Mouse (Mus musculus) frontal cortex, postnatal 14 days (tissue): ENCODE data around the gene Thnsl1.

ENCODE experiments used
- DNase-seq, 2 experiments: peaks; one replicate each; pipeline ENCODE4 v3.0.0; 2022; ENCODE audit warnings: low spot score in 2 of 2

The Thnsl1 gene

GRCm38 (mm10) chr2:21204912-21205830 is at the start of gene Thnsl1, which contains the start of gene Enkur:
TSS of gene Thnsl1 (plus strand) at chr2:21205724.
TSS of gene Enkur (minus strand) at chr2:21205365.
- peak; percentile 96 to 97 for DNase-seq

DNA sequence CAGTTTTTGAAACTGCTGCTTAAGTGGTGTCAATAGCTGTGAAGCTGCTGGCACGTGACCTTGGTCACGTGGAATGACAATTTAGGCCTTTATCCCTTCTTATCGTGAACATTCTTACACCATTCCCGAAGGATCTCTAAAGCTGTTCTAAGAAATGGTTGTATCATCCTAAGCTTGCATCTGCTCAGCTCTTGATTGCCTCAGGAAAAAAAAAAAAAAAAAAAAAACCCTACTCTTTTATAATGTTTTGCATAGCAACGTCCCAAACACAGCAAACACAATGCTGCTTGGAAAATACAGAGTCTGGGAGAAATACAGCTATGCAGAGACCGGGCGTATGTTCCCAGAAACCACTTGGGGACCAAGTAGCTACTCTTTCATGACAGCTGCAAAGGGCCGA is 41.2 kb upstream of the Thnsl1 start:
- DNase-seq = no peak

DNA sequence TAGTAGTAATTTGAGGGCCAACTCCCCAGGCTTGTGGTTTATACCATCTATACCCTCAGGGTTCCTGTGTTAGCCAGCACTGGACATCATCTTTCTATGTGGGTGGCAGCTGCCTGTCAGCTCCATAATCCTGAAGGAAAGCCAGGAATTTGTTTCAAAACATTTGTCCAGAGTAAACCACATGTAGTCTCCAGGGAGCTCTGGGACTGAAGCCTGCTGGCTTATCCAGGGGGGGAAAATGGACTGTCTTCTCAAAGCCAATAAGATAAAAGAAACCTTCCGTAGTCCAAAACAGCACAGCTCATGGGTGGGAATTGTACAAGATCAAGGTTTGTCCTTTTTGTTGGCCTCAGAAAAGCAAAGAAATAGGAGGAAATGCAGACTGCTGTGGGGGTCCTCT is 37.6 kb upstream of the Thnsl1 start:
- DNase-seq = no peak

- DNase-seq = no peak
Observed at GRCm38 (mm10) chr2:21172797-21173196, 32.7 kb upstream of the Thnsl1 start.

DNA sequence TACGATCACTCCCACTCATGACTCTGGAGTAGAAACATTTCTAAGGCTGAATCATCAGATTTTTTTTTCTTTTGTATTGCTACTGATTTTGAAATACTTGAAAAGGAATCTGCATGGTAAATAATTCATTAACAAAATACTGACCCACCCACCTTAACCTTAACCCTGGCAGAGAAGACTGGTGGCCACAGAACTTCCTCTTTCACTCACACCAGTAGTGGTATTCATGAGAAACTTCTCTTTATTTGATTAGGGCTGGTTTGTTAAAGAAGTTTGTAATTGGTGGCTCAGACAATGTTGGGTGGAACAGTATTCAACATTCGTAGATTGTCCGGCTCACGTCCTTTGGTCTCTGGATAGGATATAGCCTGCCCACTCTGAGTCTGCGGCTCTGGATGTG is 26.4 kb upstream of the Thnsl1 start:
- DNase-seq = no peak

GRCm38 (mm10) chr2:21182811-21183210 is 22.7 kb upstream of the Thnsl1 start:
- DNase-seq = no peak

GRCm38 (mm10) chr2:21187576-21187975 is 17.9 kb upstream of the Thnsl1 start:
- peak in 1 of 2 experiments; percentile 53 for DNase-seq

GRCm38 (mm10) chr2:21188610-21189009 is 16.9 kb upstream of the Thnsl1 start:
- no peak for DNase-seq

- DNase-seq = no peak
Observed at GRCm38 (mm10) chr2:21191232-21191631, 14.3 kb upstream of the Thnsl1 start.

GRCm38 (mm10) chr2:21195233-21195632 is 10.3 kb upstream of the Thnsl1 start:
- DNase-seq = no peak

GRCm38 (mm10) chr2:21199051-21199450 is 6.5 kb upstream of the Thnsl1 start:
- DNase-seq = no peak

DNA sequence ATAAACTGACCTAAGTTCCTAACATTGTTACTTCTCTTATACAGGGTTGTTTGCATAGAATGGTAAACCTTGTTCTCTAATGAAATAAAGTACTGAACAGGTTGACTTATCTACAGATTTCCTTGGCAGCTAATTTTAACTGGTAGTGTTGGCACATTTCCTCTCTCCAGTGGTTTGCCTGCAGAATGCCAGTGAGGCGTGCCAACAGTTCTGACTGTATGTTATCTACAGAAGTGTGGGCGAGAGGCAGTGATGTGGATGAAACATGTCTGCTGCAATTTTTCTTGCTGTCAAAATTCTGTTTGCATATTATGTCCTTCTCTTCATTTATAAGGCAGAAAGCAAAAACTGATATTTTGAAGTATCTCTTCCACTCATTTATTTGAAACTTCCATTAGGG is 2.8 kb upstream of the Thnsl1 start:
- no peak for DNase-seq

DNA sequence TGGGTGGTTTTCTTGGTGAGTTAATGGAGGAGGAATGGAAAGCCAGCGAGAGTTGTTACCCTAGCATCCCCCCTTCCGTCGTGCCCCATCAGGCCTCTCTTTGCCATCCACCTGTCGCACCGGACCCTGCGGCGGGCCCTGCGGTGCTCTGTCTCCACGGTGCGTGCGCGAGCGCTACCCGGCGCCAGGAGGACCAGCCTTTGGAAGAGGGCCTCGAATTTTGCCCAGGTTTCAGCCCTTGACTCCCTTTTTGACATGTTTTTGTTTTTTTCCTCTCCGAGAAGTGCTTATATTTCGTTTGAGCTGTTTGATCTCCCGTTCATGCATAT is 271 bp downstream of the Thnsl1 start:
- DNase-seq = no peak

DNA sequence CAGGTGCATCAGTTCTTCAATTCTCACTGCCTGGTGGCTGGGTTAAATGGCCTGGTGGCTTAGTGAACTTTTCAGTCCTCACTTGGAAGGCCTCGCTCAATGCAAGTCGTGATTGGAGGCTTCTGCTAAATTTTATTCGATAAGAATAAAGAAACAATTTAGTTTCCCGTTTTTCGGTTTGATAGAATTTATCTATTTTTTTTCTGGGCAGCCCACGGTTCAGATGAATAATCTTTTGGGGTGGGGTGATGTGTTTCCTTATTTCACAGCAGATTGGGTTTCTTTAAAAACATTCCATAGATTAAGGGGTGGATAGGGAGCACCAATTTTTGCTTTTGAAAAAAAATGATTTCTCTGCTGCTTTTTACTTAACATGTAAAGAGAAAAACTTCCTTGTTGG is 754 bp downstream of the Thnsl1 start:
- DNase-seq = no peak

- DNase-seq = no peak
Observed at GRCm38 (mm10) chr2:21211361-21211760, 5.8 kb downstream of the Thnsl1 start.

GRCm38 (mm10) chr2:21214322-21214721 is 8.8 kb downstream of the Thnsl1 start:
- no peak for DNase-seq

GRCm38 (mm10) chr2:21215284-21215683 is 9.8 kb downstream of the Thnsl1 start:
- DNase-seq = no peak

DNA sequence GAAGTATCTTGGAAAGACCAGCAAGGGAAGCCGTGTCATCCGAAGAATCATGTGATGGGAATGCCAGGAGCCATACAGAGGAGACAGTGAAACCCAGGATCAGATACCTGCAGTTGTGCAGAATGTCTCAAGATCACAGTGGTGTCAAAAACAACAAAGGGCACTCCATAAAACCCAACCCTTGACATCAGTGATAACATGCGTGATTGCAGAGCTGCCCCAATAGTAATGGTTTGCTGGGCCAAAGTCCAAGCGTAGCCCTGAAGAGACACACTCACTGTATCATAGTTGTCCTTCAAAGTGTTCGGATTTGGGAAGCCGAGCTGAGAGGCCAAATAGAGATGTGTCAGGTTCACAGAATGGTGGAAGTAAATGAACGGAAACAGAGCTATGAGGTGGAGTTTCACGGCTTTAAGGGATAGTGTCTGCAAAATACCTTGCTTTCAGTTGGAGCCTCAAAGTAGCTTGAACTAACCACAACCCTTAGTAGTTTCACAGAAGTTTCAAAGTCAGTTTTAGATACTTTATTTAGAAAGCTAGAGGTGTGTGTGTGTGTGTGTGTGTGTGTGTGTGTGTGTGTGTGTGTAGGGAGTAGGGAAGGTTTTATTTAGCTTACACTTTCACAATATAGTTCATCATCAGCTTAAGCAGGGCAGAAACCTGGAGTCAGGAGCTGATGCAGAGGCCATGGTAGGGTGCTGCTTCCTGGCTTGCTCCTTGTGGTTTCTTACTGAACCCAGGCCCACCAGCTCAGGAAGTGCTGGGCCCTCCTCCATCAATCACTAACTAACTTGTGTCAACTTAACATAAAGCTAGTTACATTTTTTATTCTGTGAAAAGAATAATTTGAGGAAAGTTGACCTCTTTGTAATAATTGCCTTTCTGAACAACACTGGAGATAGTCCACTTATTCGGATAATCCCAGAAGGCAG is 17.2 kb downstream of the Thnsl1 start:
- no peak for DNase-seq

- DNase-seq = no peak
Observed at GRCm38 (mm10) chr2:21230276-21230675, 24.8 kb downstream of the Thnsl1 start.

DNA sequence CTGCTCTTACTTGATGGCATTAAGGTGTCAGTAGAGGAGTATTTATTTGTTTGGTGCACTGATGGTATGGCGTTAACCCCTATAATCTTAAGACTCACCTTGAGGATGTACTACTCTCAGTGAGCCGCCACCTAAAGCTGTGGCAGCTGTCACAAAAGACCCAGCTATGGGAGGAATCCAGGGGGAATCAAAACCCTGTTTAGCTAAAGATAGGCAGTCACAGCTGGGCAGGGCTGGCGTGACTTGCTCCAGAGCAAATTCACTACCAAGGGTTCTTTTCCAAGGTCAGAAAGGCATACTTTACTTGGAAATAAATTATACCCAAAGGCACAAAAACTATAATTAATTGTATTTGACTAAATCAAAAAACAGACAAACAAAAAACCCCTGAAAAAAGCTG is 25.6 kb downstream of the Thnsl1 start:
- DNase-seq = no peak

DNA sequence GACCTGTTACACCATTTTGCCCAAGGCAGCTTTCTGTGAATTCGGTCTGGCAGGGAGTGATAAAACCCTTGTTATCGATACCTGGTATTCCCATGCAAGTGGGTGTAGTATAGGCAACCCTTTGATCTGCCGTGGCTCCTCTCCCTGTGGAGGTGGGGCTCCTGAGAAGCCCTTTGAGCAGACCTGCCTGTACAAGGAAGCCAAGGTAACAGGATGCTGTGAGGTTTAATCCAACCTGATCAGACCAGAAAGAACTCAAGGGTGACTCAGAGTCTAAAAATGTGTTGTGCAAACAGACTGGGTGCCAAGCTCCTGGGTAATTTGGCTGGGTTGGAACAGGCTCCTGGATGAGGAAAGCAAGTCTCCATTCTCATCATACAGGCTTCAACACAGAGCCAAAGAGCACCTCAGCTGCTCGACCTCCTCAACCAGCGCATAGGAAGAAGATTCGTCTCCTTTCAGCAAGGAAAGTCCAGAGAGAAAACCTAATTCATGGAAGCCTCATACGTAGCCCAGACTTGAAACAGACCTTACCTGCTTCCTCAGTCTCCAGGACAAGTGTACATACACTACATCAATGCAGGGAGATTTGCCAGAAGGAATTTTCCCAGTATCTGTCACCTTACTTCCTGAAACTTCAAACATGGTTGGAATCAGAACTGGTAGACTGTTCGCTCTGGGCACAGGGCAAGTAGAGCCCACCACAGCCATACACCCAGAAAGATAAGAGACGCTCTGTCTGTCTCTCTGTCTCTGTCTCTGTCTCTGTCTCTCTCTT is 29.5 kb downstream of the Thnsl1 start:
- DNase-seq = no peak

- DNase-seq = no peak
Observed at GRCm38 (mm10) chr2:21235844-21236386, 30.4 kb downstream of the Thnsl1 start.
